Mouse (Mus musculus): ENCODE data around the gene Zfp709.

Gene Zfp709

GRCm38 (mm10) chr8:71881618-71882274, at the start of gene Zfp709:
Zfp709 (plus strand) TSS chr8:71882019.
- 3% methylated on average over 44 of the region's 45 CpGs for WGBS

GRCm38 (mm10) chr8:71838207-71838606, 43.6 kb upstream of the Zfp709 start:
- WGBS = 79% methylated on average over 4 of the region's 4 CpGs

- 91% methylated on average over 3 of the region's 3 CpGs for WGBS
Measured at GRCm38 (mm10) chr8:71841201-71841817, 40.5 kb upstream of the Zfp709 start.

- 75% methylated on average over 2 of the region's 2 CpGs for WGBS
Measured at GRCm38 (mm10) chr8:71842476-71842875, 39.3 kb upstream of the Zfp709 start.

- 73% methylated on average over 1 of the region's 1 CpGs for WGBS
Measured at GRCm38 (mm10) chr8:71844453-71844852, 37.4 kb upstream of the Zfp709 start.

GRCm38 (mm10) chr8:71845993-71846483, 35.8 kb upstream of the Zfp709 start:
- WGBS = 77% methylated on average over 1 of the region's 1 CpGs

- 81% methylated on average over 2 of the region's 2 CpGs for WGBS
Measured at GRCm38 (mm10) chr8:71846745-71847144, 35.1 kb upstream of the Zfp709 start.

GRCm38 (mm10) chr8:71851014-71851413, 30.8 kb upstream of the Zfp709 start:
- 68% methylated on average over 1 of the region's 1 CpGs for WGBS

- 78% methylated on average over 9 of the region's 10 CpGs for WGBS
Measured at GRCm38 (mm10) chr8:71856630-71857328, 25.0 kb upstream of the Zfp709 start.

GRCm38 (mm10) chr8:71857364-71857763, 24.5 kb upstream of the Zfp709 start:
- 83% methylated on average over 2 of the region's 2 CpGs for WGBS

- 70% methylated on average over 1 of the region's 1 CpGs for WGBS
Measured at GRCm38 (mm10) chr8:71861551-71861950, 20.3 kb upstream of the Zfp709 start.

- WGBS = 45% methylated on average over 11 of the region's 11 CpGs
Measured at GRCm38 (mm10) chr8:71900666-71901065, 18.8 kb downstream of the Zfp709 start.

GRCm38 (mm10) chr8:71903084-71903483, 21.3 kb downstream of the Zfp709 start:
- WGBS = 58% methylated on average over 1 of the region's 1 CpGs

- 93% methylated on average over 1 of the region's 1 CpGs for WGBS
Measured at GRCm38 (mm10) chr8:71906809-71907208, 25.0 kb downstream of the Zfp709 start.

GRCm38 (mm10) chr8:71907798-71908257, 26.0 kb downstream of the Zfp709 start:
- 87% methylated on average over 5 of the region's 5 CpGs for WGBS

- WGBS = 4% methylated on average over 47 of the region's 47 CpGs
Measured at GRCm38 (mm10) chr8:71908309-71909261, 26.8 kb downstream of the Zfp709 start, which contains the start of the genes Zfp882 and Zfp617. Zfp882 (plus strand) TSS chr8:71908608. Zfp617 (plus strand) TSS chr8:71908635.

- whole genome bisulfite sequencing = 87% methylated on average over 2 of the region's 2 CpGs
Measured at GRCm38 (mm10) chr8:71912286-71912685, 30.5 kb downstream of the Zfp709 start.

- WGBS = under 1% methylated on average over 57 of the region's 57 CpGs
Measured at GRCm38 (mm10) chr8:71922567-71923401, 41.0 kb downstream of the Zfp709 start.

- WGBS = 98% methylated on average over 5 of the region's 5 CpGs
Measured at GRCm38 (mm10) chr8:71925791-71926190, 44.0 kb downstream of the Zfp709 start.

- 99% methylated on average over 3 of the region's 3 CpGs for WGBS
Measured at GRCm38 (mm10) chr8:71926551-71926950, 44.7 kb downstream of the Zfp709 start.

Data from cerebral cortex, adult 2 months (tissue).